Mouse (Mus musculus): ENCODE data around the gene Nfs1.
A peak's percentile ranks its signal among the peaks of the same experiment; 100 is the strongest.
"Not testable (repeated sequence)": the region's sequence is repeated elsewhere in the genome, so short reads cannot be mapped to it uniquely, and the experiment has no call there.

The Nfs1 gene

GRCm38 (mm10) chr2:156143953-156144724 lies at the start of gene Nfs1, which contains the start of gene Romo1:
Gene Nfs1, minus strand, starts transcription at chr2:156144186.
Gene Romo1, plus strand, starts transcription at chr2:156144039.
- peak; percentile 93 to 94 for DNase-seq (ENCODE audit: low spot score in 2 of 2)

DNA sequence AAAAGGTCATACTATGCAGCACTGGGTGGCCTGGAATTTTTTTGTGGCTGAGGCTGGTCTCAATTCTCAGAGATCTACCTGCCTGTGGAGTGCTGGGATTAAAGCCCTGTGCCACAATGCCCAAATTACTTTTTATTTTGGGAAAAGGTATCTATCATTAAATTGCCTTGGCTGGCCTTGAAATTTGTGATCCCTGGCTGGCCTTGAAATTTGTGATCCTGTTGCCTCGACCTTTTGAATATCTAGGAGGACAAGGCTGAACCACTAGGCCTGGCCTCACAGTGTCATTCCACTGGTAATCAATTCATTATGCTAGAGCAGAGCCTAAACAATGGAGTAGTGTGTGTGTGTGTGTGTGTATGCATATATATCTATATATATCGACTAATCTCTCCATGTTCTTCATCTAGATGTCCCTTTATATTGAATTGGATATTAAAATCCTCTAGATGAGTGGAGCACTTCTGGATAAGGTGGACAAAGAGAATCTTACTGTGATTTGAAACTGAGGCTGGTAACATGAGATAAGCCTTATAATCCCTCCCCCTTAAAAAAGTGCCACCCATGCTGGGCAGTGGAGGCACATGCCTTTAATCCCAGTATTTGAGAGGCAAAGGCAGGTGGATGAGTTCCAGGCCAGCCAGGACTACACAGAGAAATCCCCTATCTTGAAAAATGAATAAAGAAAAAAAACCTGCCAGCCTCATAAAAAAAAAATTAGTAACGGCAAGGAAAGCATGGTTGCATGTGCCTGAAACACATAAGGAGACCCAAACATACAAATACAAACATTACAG lies 49.3 kb upstream of the Nfs1 start:
- no peak for DNase-seq (ENCODE audit: low spot score in 2 of 2)

DNA sequence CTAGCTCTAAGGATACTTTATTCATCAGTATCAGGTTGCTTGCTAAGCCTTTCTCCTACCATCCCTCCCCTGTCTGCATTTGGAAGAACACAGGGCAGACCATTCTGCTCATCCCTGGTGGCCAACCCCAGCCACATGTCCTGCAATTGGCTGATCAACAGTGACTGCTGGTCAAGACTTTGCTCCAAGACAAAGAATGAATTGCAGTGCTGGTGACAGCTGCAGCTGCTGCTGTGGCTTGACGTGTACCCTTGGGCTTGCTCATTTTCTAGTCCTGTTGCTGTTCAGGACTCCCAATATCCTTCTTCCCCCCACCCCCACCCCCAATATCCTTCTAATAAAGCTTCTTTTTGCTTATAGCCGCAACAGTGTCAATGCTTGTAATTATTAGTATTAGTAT lies 48.1 kb upstream of the Nfs1 start:
- no peak for DNase-seq (ENCODE audit: low spot score in 2 of 2)

DNA sequence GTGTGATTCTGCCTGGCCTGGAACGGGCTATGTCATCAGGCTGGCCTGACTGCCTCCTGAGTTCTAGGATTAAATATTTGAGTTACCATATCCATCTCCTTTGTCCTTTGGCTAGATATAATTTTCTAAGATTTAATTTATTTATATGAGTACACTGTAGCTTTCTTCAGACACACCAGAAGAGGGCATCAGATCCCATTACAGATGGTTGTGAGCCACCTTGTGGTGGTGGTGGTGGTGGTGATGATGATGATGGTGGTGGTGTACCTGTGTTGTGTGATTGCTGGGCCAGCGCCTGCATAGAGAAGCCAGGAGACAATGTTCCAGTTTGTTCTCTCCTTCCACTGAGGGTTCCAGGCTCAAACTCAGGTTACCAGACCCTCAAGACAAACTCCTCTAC lies 47.6 kb upstream of the Nfs1 start:
- DNase-seq (ENCODE audit: low spot score in 2 of 2), result no peak

GRCm38 (mm10) chr2:156190004-156190896 lies 46.3 kb upstream of the Nfs1 start:
- peak; percentile 54 to 64 for DNase-seq (ENCODE audit: low spot score in 2 of 2)

DNA sequence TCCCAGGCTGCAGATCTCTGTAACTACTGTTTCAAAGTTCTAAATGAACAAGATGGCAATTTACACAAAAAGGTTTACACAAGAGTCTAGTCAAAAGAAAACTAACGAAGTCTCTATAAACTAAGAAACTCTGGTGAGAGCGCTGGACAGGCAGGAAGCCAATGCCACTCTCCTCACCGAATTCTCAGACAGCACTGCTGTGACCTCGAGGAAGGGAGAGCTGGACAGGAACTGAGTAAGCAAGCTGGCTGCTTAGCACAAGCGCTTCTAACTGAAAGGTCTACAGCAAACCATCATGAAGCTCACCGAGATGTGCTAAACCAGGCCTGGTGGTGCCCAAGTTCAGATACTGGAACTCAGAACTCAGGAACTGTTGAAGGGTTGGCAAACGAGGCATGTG lies 45.3 kb upstream of the Nfs1 start:
- not testable (repeated sequence) for DNase-seq (ENCODE audit: low spot score in 2 of 2)

DNA sequence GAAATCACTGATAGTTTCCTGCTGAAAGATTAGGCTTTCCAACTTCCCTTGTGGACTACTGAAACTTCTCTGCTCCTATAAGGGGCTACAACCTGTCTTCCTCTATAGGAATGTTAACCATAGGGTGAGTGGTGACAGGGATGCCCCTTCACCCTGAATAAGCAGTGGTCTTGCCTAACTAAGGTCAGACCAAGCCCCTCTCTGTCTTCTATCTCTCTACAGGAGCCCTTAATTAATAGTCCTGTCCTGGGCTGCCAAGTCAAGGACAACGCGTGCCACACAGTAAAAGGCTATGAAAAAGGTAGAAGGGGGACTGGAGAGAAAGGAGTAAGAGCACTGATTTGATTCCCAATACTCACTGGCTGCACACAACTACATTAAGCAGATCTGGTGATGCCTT lies 37.6 kb upstream of the Nfs1 start:
- DNase-seq (ENCODE audit: low spot score in 2 of 2), result no peak

GRCm38 (mm10) chr2:156180824-156181590 lies 37.0 kb upstream of the Nfs1 start:
- no peak for DNase-seq (ENCODE audit: low spot score in 2 of 2)

- peak; percentile 99 to 100 for DNase-seq (ENCODE audit: low spot score in 2 of 2)
Observed at GRCm38 (mm10) chr2:156180094-156180821, 36.3 kb upstream of the Nfs1 start, which contains the start of gene Rbm39. Gene Rbm39, minus strand, starts transcription at chr2:156180238.

- no peak for DNase-seq (ENCODE audit: low spot score in 2 of 2)
Observed at GRCm38 (mm10) chr2:156179796-156180093, 35.8 kb upstream of the Nfs1 start.

GRCm38 (mm10) chr2:156179046-156179795 lies 35.2 kb upstream of the Nfs1 start:
- DNase-seq (ENCODE audit: low spot score in 2 of 2), result peak; percentile 84 to 87

- DNase-seq (ENCODE audit: low spot score in 2 of 2), result no peak
Observed at GRCm38 (mm10) chr2:156177651-156178050, 33.7 kb upstream of the Nfs1 start.

DNA sequence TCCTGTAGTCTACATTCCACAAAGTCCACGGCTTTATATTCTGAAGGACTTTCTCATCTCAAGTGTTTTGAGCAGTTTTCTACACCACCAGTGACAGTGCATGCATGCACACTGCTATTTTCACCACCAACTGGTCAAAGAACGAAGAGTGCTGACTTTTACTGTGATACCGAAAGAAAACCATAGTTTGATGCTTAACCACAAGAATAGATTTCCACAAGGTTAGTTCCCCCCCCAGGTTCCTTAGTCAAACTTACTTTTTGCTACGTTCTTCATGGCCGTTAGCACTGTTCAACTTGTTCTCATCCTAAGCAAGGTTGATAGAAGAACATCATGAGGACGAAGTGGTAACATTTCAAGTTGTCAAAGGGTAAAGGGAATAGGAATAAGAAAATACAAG lies 33.1 kb upstream of the Nfs1 start:
- DNase-seq (ENCODE audit: low spot score in 2 of 2), result no peak

- no peak for DNase-seq (ENCODE audit: low spot score in 2 of 2)
Observed at GRCm38 (mm10) chr2:156166557-156166956, 22.6 kb upstream of the Nfs1 start.

DNA sequence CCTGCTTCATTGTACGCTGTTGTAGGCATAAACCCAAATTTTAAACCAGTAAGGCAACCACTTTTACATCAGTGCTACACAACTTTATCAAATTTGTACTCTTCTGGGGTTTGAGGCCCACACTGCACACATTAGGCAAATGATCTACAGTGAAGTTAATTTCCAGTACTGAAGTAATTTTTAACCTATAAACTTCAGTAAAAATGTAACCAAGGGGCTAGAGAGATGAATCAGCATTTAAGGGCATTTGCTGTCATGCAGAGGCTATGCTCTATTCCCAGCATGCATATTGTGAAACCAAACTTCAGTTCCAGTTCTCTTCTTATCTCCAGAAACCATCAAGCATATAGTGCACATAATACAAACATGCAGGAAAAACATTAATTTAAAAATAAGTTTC lies 21.5 kb upstream of the Nfs1 start:
- DNase-seq (ENCODE audit: low spot score in 2 of 2), result no peak

DNA sequence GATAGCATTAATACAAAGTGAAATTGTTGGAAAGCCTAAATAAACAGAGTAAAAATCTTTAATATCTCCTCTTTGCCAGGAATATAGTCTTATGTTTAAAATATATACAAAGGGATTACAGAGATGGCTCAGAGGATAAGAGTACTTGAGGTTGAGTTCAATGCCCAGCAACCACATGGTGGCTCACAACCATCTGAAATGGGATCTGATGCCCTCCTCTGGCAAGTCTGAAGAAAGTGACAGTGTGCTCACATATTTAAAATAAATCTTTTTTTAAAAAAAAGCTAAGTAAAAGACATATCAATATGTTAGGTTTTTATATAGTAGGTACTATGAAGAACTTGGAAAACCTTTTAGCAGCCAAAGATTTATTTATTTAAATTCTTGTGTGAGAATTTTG lies 7.6 kb upstream of the Nfs1 start:
- no peak for DNase-seq (ENCODE audit: low spot score in 2 of 2)

DNA sequence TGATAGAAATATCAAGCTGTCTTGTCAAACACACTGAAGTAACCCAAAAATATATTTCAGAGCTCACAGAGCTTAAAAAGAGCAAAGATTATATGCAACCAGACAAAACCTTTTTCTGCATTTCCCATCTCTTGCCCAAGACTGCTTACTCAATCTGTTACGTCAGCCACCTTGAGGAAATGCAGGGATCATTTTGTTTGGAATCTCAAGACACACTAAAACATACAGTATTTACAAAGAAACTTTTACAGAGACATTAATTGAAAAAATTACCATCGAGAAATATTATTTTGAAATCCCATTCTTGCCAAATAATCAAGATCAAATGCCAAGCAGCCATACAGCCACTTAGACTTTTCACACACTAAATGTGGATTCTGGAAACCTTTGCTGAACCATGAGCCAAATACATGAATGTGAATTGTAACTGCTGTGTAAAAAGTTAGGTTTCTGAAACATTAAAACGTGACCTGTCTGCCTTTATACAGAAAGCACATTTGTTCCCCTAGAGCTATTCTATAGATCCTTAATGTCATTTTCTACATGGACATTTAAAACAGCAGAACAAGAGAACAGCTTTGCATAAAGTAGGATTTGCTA lies 3.4 kb upstream of the Nfs1 start:
- DNase-seq (ENCODE audit: low spot score in 2 of 2), result no peak

DNA sequence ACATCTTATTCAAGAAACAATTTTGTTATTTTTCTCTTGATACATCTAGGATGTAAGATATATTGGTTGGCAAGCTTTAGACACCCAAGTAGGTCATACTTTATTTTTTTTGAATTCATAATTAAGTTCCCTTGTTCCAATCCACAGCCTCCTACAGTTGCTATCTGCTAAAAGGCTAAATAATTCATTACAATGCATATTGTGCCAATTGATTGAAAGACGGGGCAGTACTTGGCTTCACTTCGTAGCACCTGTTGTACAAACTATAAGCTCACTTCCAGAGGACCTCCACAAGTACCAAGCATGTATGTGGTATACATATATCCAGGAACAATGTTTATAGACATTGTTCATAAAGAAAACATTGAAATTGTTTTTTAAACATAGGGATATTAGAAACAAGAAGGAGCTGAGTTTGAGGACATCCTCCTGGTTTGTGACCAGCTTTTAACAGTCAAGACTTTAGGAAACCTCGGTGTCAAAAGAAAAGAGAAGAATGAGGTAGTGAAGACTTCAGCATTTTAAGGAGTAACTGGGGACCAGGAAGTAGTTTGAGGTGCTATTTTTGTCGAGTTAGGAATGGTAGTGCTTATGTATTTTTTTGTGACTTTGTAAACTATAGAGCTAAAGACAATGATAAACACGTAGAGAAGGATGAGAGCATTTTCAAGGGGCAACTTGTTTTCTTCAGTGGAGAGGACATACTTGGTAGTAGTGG lies 2.4 kb upstream of the Nfs1 start:
- DNase-seq (ENCODE audit: low spot score in 2 of 2), result no peak
